Mouse (Mus musculus) R1 (cell line): ENCODE measurements around the gene Miga1.
A peak's percentile ranks its signal among the peaks of the same experiment; 100 is the strongest.

ENCODE experiments used
- DNase-seq: peaks from one replicate; pipeline ENCODE4 v3.0.0-alpha.2; 2018; ENCODE audit warnings: low read depth, low spot score

Gene Miga1

DNA sequence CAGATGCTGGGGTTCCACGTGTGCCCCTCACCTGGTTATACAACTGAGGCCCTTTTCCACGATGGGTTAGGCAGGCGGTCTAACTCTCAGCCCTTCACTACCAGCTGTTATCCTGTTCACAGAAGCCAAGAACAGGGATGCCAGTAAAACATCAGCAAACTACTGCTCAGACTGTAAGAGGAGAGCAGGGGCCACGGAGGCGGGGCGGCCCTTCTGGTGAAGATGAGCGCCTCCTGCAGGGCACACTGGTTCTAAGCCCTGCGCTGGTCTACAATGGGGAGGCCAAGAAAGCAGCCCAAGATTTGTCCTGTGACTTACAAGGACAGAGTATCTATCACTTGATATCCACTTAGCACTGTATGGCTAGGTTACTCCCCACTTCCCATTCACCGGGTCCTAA, 52.4 kb downstream of the Miga1 start:
- DNase-seq, result peak; percentile 51

GRCm38 (mm10) chr3:152284759-152285158, 55.4 kb downstream of the Miga1 start:
- DNase-seq, result no peak

GRCm38 (mm10) chr3:152284306-152284705, 55.9 kb downstream of the Miga1 start:
- no peak for DNase-seq

GRCm38 (mm10) chr3:152282126-152282525, 58.1 kb downstream of the Miga1 start:
- DNase-seq, result peak; percentile 31

GRCm38 (mm10) chr3:152278431-152278830, 61.8 kb downstream of the Miga1 start:
- DNase-seq, result no peak

GRCm38 (mm10) chr3:152277912-152278311, 62.3 kb downstream of the Miga1 start:
- no peak for DNase-seq

- no peak for DNase-seq
These were observed 63.3 kb downstream of the Miga1 start for GRCm38 (mm10) chr3:152276935-152277334.

GRCm38 (mm10) chr3:152275008-152275407, 65.2 kb downstream of the Miga1 start:
- DNase-seq, result no peak

DNA sequence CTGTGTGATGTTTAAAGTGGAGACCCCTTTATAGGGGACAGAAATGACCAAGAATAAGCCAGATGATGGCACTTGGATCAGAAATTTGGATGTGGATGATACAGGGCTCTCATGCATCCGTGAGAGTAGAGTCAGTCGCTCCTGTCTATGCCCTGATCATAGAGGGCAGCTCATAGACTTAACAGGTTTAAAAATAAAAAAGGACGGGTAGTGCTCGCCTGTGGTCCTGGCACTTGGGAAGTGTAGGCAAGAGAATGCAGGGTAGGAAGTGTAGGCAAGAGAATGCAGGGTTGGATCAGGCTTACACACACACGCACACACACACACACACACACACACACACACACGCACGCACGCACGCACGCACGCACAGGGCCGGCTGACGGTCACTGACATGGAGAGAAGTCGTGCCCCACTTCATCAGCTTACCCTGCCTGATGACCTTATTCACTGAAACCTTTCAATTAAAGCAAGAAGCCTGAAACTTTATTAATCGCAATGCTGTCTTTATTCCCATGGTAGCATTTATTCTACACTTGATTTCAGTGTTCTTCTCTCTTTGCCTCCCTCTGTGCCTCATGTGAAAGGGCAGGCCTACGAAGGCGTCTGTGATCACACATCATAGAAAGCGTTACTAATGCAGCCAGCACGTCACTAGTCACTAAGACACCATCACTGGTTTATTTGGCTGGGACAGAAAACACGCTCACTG, 67.1 kb downstream of the Miga1 start:
- DNase-seq, result no peak

DNA sequence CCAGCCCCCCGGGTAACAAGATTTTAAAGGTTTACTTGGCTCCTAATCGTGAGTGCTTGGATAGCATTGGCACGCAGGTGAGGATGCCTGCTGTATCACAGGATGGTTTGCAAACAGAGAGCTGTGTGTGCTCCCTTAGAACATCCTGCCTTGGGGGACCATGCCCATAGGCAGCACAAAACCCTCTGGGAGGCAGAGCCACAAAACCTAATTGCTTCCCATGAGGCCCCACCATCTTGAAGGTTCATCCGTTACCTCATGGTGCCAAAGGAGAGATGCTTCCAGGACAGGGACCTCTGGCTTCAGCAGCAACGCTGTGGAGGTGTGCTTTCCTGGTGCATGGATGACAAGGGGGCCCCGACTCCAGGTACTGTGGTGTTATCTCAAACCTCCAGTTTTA, 68.3 kb downstream of the Miga1 start:
- no peak for DNase-seq

- no peak for DNase-seq
These were observed 69.0 kb downstream of the Miga1 start for GRCm38 (mm10) chr3:152271071-152271710.

DNA sequence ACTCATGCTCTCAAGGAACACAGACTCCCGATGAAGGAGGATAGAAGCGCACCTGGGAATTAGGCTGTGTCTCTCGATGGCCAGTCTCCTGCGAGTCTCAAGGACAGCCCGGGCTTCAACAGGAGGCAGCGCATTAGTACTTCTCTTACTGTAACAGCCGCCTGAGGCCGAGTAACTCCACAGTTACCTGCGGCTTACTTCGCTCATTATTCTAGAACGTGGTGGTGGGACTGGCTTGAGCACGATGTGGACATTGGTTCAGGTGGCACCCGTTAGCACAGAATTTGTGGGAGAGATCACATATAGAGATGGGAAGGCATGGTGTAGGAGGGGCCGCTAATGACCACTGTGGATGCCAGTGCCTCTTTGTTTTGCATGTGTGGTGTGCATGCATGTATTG, 72.1 kb downstream of the Miga1 start:
- no peak for DNase-seq

GRCm38 (mm10) chr3:152266036-152266421, 74.2 kb downstream of the Miga1 start, which contains the start of gene Nexn:
TSS of gene Nexn (minus strand) at chr3:152266350.
- DNase-seq, result no peak

- peak; percentile 64 for DNase-seq
These were observed 74.7 kb downstream of the Miga1 start for GRCm38 (mm10) chr3:152265351-152266035.

- no peak for DNase-seq
These were observed 75.4 kb downstream of the Miga1 start for GRCm38 (mm10) chr3:152264830-152265229.

GRCm38 (mm10) chr3:152264374-152264773, 75.8 kb downstream of the Miga1 start:
- DNase-seq, result no peak

GRCm38 (mm10) chr3:152261948-152262347, 78.3 kb downstream of the Miga1 start:
- peak; percentile 25 for DNase-seq

GRCm38 (mm10) chr3:152261436-152261835, 78.8 kb downstream of the Miga1 start:
- DNase-seq, result no peak

- no peak for DNase-seq
These were observed 79.8 kb downstream of the Miga1 start for GRCm38 (mm10) chr3:152260362-152260761.

DNA sequence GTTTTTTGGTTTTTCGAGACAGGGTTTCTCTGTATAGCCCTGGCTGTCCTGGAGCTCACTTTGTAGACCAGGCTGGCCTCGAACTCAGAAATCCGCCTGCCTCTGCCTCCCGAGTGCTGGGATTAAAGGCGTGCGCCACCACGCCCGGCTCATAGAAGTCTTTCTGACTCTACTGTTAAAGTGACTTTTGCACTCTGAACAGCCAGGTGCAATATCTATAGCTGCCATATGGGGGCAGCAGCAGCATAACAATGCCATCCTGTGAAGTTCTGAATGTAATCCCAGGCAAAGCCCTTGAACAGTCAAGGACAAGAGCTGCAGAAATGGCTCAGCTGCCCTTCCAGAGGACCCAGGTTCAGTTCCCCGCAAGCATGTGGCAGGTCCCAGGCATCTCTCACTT, 80.8 kb downstream of the Miga1 start:
- DNase-seq, result peak; percentile 76

DNA sequence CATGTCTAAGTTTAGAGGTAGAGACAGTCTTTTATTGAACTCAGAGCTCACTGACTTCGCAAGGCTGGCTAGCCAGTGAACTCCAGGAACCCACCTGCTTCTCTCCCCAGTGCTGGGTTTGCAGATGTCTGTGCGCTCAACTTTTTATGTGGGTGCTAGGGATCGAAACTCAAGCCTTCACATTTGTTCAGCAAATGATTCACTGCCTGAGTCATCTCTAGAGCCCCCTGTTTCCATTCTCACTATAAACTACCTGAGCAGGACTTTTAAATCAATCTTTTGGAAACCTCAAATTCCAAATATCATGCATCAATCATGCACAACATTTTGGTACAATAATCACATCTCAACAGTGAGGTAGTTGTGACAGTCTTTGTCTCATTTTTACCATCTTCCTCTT, 82.7 kb downstream of the Miga1 start:
- DNase-seq, result no peak

- DNase-seq, result no peak
These were observed 89.7 kb downstream of the Miga1 start for GRCm38 (mm10) chr3:152250487-152250886.

DNA sequence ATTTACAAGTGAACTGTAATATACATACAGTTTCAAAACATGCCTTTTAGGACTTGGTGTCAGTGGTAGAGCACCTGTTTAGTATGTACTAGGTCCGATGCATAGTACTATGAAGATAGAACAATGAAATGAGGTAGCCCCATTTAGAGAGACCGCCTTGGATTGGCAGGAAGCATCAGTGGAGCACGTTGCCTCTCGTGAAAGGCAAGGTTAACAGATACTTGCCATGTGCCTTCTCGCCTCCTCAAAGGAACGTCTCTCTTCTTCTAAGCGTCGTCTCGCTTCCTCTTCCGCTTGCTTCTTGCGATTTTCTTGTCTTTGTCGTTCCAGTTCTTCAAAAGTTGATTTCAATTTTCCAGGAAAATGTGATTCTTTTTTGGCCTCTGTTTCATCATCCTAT, 92.5 kb downstream of the Miga1 start:
- DNase-seq, result no peak
